Mouse (Mus musculus) olfactory bulb, adult 2 months (tissue): ENCODE measurements around the gene Hexim1.

ENCODE experiments used
- CTCF ChIP-seq: fragments of 200-500 bp; IDR thresholded peaks from 2 replicates; pipeline ENCODE4 v1.5.1; 2012; ENCODE audit warnings: low read depth, mild to moderate bottlenecking, low read length, moderate library complexity; ENCODE audit not compliant: insufficient read depth
- POLR2A ChIP-seq: fragments of 200-500 bp; IDR thresholded peaks from 2 replicates; pipeline ENCODE4 v1.6.1; 2012; ENCODE audit warnings: mild to moderate bottlenecking, low read depth, low read length, moderate library complexity; ENCODE audit not compliant: insufficient read depth

DNA sequence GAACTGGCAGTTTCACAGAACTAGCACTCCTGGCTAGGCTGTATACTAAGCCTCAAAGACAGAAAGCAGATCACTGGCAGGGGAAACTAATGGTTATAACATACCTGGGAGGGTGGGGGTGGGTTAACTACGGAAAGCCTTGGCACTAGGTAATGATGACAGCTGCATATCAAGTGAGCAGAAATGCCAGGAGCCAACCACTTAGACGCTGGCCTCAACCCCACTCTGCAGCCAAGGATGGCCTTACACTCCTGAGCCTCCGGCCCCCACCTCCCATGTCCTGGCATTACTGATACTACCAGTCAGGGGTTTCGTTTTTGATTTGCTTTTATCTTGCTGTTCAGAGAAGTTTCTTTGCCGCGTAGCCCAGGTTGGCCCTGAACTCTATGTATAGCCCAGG is 20.2 kb upstream of the Hexim1 start:
- TF ChIP-seq POLR2A, result no peak
- TF ChIP-seq CTCF, result no peak
